Mouse (Mus musculus): ENCODE measurements around the gene Arhgap23. TPM values are rescaled to one million over a fixed set of nuclear protein-coding genes. Genes with fewer than 3 reads are reported as not detected.

The Arhgap23 gene
- polyA plus RNA-seq, 1 experiment from 2014 or later, result 5.4 TPM

GRCm38 (mm10) chr11:97492836-97493235 lies 77.5 kb downstream of the Arhgap23 start:
- H3K27ac ChIP-seq (ENCODE audit: low read depth, low read length), result no peak overlapping the region
- no peaks in the 10 kb centered on the region for H3K9me3 ChIP-seq (replicated peaks; ENCODE audit: control insufficient read depth, low read length)
- no peak for DNase-seq (ENCODE audit: low spot score)
- H3K36me3 ChIP-seq (ENCODE audit: control insufficient read depth, insufficient read depth, low read length), result peaks cover 17% of the 10 kb centered on the region; the same call in 1 of the 2 replicates
- ATAC-seq, result no peak
- H3K9ac ChIP-seq (ENCODE audit: low read length), result no peak overlapping the region
- H3K4me2 ChIP-seq (ENCODE audit: low read length), result no peak overlapping the region
- H3K27me3 ChIP-seq (replicated peaks; ENCODE audit: control insufficient read depth, insufficient read depth, low read length), result no peaks in the 10 kb centered on the region
- H3K4me3 ChIP-seq (ENCODE audit: low read depth, low read length), result no peak overlapping the region
- H3K4me1 ChIP-seq (ENCODE audit: control insufficient read depth, insufficient read depth, low read length), result no peaks in the 10 kb centered on the region
- 88% methylated on average over 3 of the region's 3 CpGs for WGBS

- ATAC-seq, result no peak
Measured at GRCm38 (mm10) chr11:97497543-97497942, 82.2 kb downstream of the Arhgap23 start.

GRCm38 (mm10) chr11:97499865-97500719 lies 84.8 kb downstream of the Arhgap23 start, which contains the start of gene 4933428G20Rik:
4933428G20Rik (minus strand) TSS chr11:97500340.
- H3K4me3 ChIP-seq (ENCODE audit: low read depth, low read length), result peak within 1 kb of the TSS; percentile 33
- H3K27ac ChIP-seq (ENCODE audit: low read depth, low read length), result no peak within 1 kb of the TSS
- no peaks in the 10 kb centered on the region for H3K9me3 ChIP-seq (replicated peaks; ENCODE audit: control insufficient read depth, low read length)
- ATAC-seq, result peak; percentile 50
- peak within 1 kb of the TSS; percentile 54 for H3K9ac ChIP-seq (ENCODE audit: low read length)
- no peak for DNase-seq (ENCODE audit: low spot score)
- H3K36me3 ChIP-seq (ENCODE audit: control insufficient read depth, insufficient read depth, low read length), result no peaks in the 10 kb centered on the region
- H3K4me2 ChIP-seq (ENCODE audit: low read length), result peak within 1 kb of the TSS; percentile 66
- H3K27me3 ChIP-seq (replicated peaks; ENCODE audit: control insufficient read depth, insufficient read depth, low read length), result peaks cover 37% of the 10 kb centered on the region
- H3K4me1 ChIP-seq (ENCODE audit: control insufficient read depth, insufficient read depth, low read length), result peaks cover 10% of the 10 kb centered on the region
- 8% methylated on average over 59 of the region's 88 CpGs for WGBS

More at GRCm38 (mm10) chr11:97497543-97497942, 82.2 kb downstream of the Arhgap23 start:
- peaks cover 10% of the 10 kb centered on the region for H3K4me1 ChIP-seq (ENCODE audit: control insufficient read depth, insufficient read depth, low read length)
- peaks cover 37% of the 10 kb centered on the region for H3K27me3 ChIP-seq (replicated peaks; ENCODE audit: control insufficient read depth, insufficient read depth, low read length)
- DNase-seq (ENCODE audit: low spot score), result no peak
- 91% methylated on average over 4 of the region's 4 CpGs for WGBS
- 0 out of 2 replicates have a peak, but pooled peaks cover 8% of the 10 kb centered on the region for H3K36me3 ChIP-seq (ENCODE audit: control insufficient read depth, insufficient read depth, low read length)
- H3K9me3 ChIP-seq (replicated peaks; ENCODE audit: control insufficient read depth, low read length), result no peaks in the 10 kb centered on the region
- no peak overlapping the region for H3K27ac ChIP-seq (ENCODE audit: low read depth, low read length)
- H3K4me2 ChIP-seq (ENCODE audit: low read length), result no peak overlapping the region
- H3K9ac ChIP-seq (ENCODE audit: low read length), result no peak overlapping the region
- H3K4me3 ChIP-seq (ENCODE audit: low read depth, low read length), result no peak overlapping the region

- no peak overlapping the region for H3K27ac ChIP-seq (ENCODE audit: low read depth, low read length)
- WGBS, result 3% methylated on average over 51 of the region's 51 CpGs
- no peaks in the 10 kb centered on the region for H3K36me3 ChIP-seq (ENCODE audit: control insufficient read depth, insufficient read depth, low read length)
- H3K4me1 ChIP-seq (ENCODE audit: control insufficient read depth, insufficient read depth, low read length), result peaks cover 10% of the 10 kb centered on the region
- peaks cover 37% of the 10 kb centered on the region for H3K27me3 ChIP-seq (replicated peaks; ENCODE audit: control insufficient read depth, insufficient read depth, low read length)
- ATAC-seq (peak; percentile 61; the same call in 1 of the 2 replicates), DNase-seq (ENCODE audit: low spot score) (no peak)
- peak overlapping the region; percentile 33 for H3K4me3 ChIP-seq (ENCODE audit: low read depth, low read length)
- H3K4me2 ChIP-seq (ENCODE audit: low read length), result peak overlapping the region; percentile 66
- no peaks in the 10 kb centered on the region for H3K9me3 ChIP-seq (replicated peaks; ENCODE audit: control insufficient read depth, low read length)
- peak overlapping the region; percentile 54 for H3K9ac ChIP-seq (ENCODE audit: low read length)
Measured at GRCm38 (mm10) chr11:97500720-97501448, 85.6 kb downstream of the Arhgap23 start.

DNA sequence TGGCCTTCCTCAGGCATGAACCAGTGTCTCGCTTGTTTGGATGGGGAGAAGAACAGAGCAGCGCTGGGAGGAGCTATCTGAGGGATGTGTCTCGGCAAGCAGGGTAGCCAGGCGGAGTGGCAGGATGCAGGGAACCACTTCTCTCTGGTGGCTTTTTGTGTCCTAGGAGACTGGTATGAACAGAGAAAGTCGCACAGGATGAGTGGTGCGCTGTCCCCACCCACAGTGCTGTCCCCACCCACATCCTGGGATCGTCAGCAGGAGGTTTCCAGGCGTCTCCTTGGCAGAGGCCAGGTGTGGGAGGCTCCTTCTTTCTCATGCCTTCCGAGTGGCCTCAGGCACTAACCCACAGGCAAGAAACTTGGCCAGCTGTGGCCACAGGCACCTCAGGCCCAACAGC lies 87.0 kb downstream of the Arhgap23 start:
- DNase-seq (ENCODE audit: low spot score) (no peak), ATAC-seq (no peak)
- Histone ChIP-seq H3K36me3 (ENCODE audit: control insufficient read depth, insufficient read depth, low read length) (no peaks in the 10 kb centered on the region), H3K4me1 (ENCODE audit: control insufficient read depth, insufficient read depth, low read length) (peaks cover 10% of the 10 kb centered on the region), H3K9ac (ENCODE audit: low read length) (no peak overlapping the region), H3K9me3 (replicated peaks; ENCODE audit: control insufficient read depth, low read length) (no peaks in the 10 kb centered on the region), H3K27me3 (replicated peaks; ENCODE audit: control insufficient read depth, insufficient read depth, low read length) (peaks cover 37% of the 10 kb centered on the region), H3K4me3 (ENCODE audit: low read depth, low read length) (no peak overlapping the region), H3K27ac (ENCODE audit: low read depth, low read length) (no peak overlapping the region), H3K4me2 (ENCODE audit: low read length) (no peak overlapping the region)
- 34% methylated on average over 9 of the region's 9 CpGs for WGBS

DNA sequence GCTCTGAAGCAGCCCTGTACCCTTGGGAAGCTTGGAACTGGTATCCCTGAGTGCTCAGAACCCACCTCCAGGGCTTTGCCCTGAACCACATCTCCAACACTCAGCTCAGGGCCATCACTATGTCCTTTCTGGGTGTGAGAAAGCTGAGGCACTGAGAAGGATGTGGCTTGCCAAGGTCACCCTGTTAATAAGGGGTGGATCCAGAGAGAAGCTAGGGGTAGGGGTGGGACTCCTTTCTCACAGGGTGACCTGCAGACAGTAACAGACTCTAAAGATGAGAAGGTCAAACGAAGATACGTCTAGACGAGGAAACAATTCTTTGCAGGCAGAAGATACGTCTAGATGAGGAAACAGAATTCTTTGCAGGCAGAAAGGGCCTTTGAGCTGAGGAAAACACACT lies 87.5 kb downstream of the Arhgap23 start:
- peaks cover 37% of the 10 kb centered on the region for H3K27me3 ChIP-seq (replicated peaks; ENCODE audit: control insufficient read depth, insufficient read depth, low read length)

DNA sequence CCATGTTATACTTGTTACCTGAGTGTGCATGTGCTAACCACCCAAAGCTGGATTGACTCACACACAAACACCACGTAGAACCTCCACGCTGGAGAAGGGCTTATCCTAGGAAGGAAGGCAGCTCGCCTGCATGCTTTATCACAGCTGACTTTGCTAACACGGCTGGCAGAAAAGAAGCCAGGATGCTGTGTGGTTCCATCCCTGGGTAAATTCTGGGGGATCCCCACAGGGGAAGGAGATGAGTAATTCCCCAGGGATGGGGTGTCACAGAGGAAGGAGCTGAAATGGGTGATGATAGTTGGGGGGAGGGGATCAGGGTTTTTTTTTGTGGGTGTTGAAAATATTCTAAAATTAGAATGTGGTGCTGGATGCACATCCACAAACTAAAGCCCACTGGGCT lies 90.5 kb downstream of the Arhgap23 start:
- 87% methylated on average over 4 of the region's 4 CpGs for WGBS

More for the DNA sequence above, 87.5 kb downstream of the Arhgap23 start:
- no peak overlapping the region for H3K4me3 ChIP-seq (ENCODE audit: low read depth, low read length)
- no peak for ATAC-seq
- no peaks in the 10 kb centered on the region for H3K36me3 ChIP-seq (ENCODE audit: control insufficient read depth, insufficient read depth, low read length)
- DNase-seq (ENCODE audit: low spot score), result no peak
- no peak overlapping the region for H3K9ac ChIP-seq (ENCODE audit: low read length)
- WGBS, result 86% methylated on average over 4 of the region's 4 CpGs
- no peak overlapping the region for H3K4me2 ChIP-seq (ENCODE audit: low read length)
- peaks cover 10% of the 10 kb centered on the region for H3K4me1 ChIP-seq (ENCODE audit: control insufficient read depth, insufficient read depth, low read length)
- H3K9me3 ChIP-seq (replicated peaks; ENCODE audit: control insufficient read depth, low read length), result no peaks in the 10 kb centered on the region
- H3K27ac ChIP-seq (ENCODE audit: low read depth, low read length), result no peak overlapping the region

DNA sequence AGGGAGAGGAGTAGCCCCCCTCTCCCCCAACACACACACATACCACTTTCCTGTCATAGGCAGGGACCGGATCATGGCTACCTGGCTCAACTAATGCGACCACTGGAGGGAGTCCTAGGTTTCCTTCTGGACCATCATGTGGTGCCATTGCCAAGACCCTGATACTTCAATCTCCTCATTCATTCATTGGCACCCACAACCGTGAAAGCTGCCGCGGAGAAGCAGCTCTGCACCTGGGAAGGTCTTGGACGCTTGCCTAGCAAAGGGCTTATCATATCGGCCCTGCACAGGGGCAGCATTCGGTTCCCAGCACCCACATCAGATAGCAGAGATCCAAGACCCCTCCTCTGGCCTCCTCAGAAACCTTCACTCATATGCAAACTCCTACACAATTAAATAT lies 91.0 kb downstream of the Arhgap23 start:
- H3K9me3 ChIP-seq (replicated peaks; ENCODE audit: control insufficient read depth, low read length), result no peaks in the 10 kb centered on the region
- H3K4me2 ChIP-seq (ENCODE audit: low read length), result no peak overlapping the region
- H3K9ac ChIP-seq (ENCODE audit: low read length), result no peak overlapping the region
- 0 out of 2 replicates have a peak, but pooled peaks cover 2% of the 10 kb centered on the region for H3K4me1 ChIP-seq (ENCODE audit: control insufficient read depth, insufficient read depth, low read length)
- DNase-seq (ENCODE audit: low spot score) (no peak), ATAC-seq (no peak)
- H3K4me3 ChIP-seq (ENCODE audit: low read depth, low read length), result no peak overlapping the region
- no peaks in the 10 kb centered on the region for H3K36me3 ChIP-seq (ENCODE audit: control insufficient read depth, insufficient read depth, low read length)
- WGBS, result 53% methylated on average over 8 of the region's 8 CpGs
- H3K27me3 ChIP-seq (replicated peaks; ENCODE audit: control insufficient read depth, insufficient read depth, low read length), result peaks cover 6% of the 10 kb centered on the region
- H3K27ac ChIP-seq (ENCODE audit: low read depth, low read length), result no peak overlapping the region

More for the DNA sequence above, 90.5 kb downstream of the Arhgap23 start:
- no peak overlapping the region for H3K9ac ChIP-seq (ENCODE audit: low read length)
- H3K4me1 ChIP-seq (ENCODE audit: control insufficient read depth, insufficient read depth, low read length), result peaks cover 5% of the 10 kb centered on the region
- H3K4me3 ChIP-seq (ENCODE audit: low read depth, low read length), result no peak overlapping the region
- H3K4me2 ChIP-seq (ENCODE audit: low read length), result no peak overlapping the region
- DNase-seq (ENCODE audit: low spot score) (no peak), ATAC-seq (no peak)
- no peaks in the 10 kb centered on the region for H3K36me3 ChIP-seq (ENCODE audit: control insufficient read depth, insufficient read depth, low read length)
- H3K9me3 ChIP-seq (replicated peaks; ENCODE audit: control insufficient read depth, low read length), result no peaks in the 10 kb centered on the region
- peaks cover 11% of the 10 kb centered on the region for H3K27me3 ChIP-seq (replicated peaks; ENCODE audit: control insufficient read depth, insufficient read depth, low read length)
- no peak overlapping the region for H3K27ac ChIP-seq (ENCODE audit: low read depth, low read length)
